Mouse (Mus musculus) intestine, embryonic 14.5 days (tissue): ENCODE results near the gene Nfam1. TPM values are rescaled to one million over a fixed set of nuclear protein-coding genes. Genes with fewer than 3 reads are reported as not detected.

Experiments used
- microRNA-seq: library from miRNA; unstranded; fragments of <30 nt; microRNA quantifications from one replicate; pipeline ENCODE4, GENCODE M21; 2016
- polyA plus RNA-seq: library from polyadenylated mRNA; unstranded; fragments of >200 nt; fragmentation: Nextera tagmentation; extraction: Ambion mirVana; gene quantifications from 2 replicates; pipeline ENCODE4 v1.2.1, GENCODE M21; 2014

Gene Nfam1
- polyA plus RNA-seq, 1 experiment from 2014 or later: 3.7 TPM

Small RNAs within 50 kb of the gene (microRNA-seq; reads per million reads assigned to microRNA genes)
- gene Mir3080: 17.9 reads per million, percentile 45 among the genes with 10 or more reads in this experiment

Other genes starting within 250 kb of the Nfam1 start
- 3.2 and 4.1 TPM in 2 replicates for gene Cyp2d26, start 239.0 kb downstream of the Nfam1 start, polyA plus RNA-seq
- 11.7 and 12.4 TPM in 2 replicates for gene Tcf20, start 45.4 kb downstream of the Nfam1 start, polyA plus RNA-seq
- gene Serhl, start 56.2 kb upstream of the Nfam1 start, polyA plus RNA-seq: 64.2 and 71.9 TPM in 2 replicates
- gene Rrp7a, start 89.5 kb upstream of the Nfam1 start, polyA plus RNA-seq: 60.7 and 66.4 TPM in 2 replicates
- 145 and 150 TPM in 2 replicates for gene Poldip3, start 116.1 kb upstream of the Nfam1 start, polyA plus RNA-seq
- gene Cyb5r3, start 139.3 kb upstream of the Nfam1 start, polyA plus RNA-seq: 159 and 168 TPM in 2 replicates
- 3.3 and 3.4 TPM in 2 replicates for gene A4galt, start 218.5 kb upstream of the Nfam1 start, polyA plus RNA-seq